Mouse (Mus musculus) lung, postnatal 25 days (tissue): ENCODE results near the gene Notch1.

ENCODE experiments used
- DNase-seq: peaks from one replicate; pipeline ENCODE4 v3.0.0; 2022; ENCODE audit warnings: low spot score

Notch1 gene

DNA sequence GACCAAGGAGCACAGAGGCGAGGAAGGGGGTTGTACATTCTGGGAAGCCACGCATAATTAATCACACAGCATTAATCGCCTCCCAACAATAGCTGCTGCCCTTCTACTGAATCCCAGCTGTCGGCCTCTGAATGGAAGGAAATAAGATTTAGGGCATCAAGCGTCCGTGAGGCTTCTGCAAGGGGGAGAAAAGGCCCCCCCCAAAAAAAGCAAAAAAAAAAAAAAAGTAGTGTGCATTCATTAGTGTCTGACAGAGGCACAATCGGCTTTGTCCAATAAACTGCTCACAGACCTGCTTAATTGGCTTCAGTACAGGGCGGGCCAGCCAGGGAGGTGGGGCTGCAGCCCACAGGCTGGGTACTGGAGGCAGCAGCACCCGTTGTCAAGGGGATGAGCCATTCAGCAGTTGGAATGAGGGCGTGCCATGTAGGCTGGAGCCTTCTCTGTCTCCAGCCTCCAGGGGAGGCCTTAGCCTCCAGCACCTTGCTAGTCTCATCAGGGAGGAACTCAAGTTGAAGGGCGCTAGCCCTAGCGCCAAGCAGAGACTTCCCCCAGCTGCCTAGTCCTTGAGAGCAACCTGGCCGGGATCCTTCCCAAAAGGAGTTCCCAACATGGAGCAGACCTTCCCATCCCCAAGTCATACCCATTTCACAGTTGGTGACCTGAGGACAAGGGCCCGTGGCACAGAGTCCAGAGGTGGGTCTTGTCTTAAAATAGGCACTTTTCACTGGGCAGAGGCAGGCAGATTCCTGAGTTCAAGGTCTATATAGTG, 15.7 kb downstream of the Notch1 start:
- peak; percentile 68 for DNase-seq

DNA sequence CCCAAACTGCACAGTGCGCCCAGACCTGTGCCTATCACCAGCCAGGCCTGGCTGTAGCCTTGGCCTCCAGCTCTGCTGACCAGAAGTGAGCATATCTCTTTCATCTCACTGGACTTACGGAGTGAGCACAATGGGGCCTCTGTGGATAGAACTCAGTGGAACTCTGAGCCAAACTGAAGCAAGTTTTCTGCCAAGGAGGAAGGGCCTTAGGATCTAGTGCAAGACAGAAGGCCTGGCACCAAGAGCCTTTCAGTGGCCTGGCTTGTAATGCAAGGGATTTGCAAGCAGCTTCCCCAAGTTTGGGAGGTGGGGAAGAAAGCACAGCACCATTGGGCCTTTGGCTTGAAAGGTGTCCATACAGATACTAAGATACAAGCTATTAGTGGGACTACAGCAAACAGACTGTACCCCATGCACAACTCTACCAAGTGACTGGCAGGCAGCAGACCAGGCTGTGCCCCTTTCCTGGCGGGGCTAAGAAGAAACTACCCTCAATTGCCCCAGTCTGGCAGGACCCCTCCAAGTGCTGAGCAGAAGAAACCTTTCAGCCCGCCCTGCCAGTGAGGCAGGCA, 16.4 kb downstream of the Notch1 start:
- no peak for DNase-seq

DNA sequence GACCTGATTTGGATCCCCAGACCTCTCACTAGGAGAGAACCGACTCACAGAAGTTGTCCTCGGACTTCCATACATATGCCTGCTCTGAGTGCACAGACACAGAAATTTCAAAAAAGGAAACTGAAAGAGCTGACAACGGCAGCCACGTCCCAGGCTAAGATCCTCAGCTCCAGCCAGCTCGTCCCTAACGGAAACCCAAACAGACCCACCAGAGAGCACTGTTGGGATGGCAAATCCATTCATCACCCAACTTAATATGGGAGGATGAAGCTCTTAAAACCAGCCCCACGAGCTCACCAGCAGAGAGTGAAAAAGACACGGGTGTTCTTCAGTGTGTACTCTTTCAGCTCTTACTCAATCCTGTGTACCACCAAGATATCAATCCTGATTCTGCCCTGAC, 17.8 kb downstream of the Notch1 start:
- DNase-seq, result no peak

- DNase-seq, result peak; percentile 77
Measured at GRCm38 (mm10) chr2:26497861-26498533, 18.5 kb downstream of the Notch1 start.

DNA sequence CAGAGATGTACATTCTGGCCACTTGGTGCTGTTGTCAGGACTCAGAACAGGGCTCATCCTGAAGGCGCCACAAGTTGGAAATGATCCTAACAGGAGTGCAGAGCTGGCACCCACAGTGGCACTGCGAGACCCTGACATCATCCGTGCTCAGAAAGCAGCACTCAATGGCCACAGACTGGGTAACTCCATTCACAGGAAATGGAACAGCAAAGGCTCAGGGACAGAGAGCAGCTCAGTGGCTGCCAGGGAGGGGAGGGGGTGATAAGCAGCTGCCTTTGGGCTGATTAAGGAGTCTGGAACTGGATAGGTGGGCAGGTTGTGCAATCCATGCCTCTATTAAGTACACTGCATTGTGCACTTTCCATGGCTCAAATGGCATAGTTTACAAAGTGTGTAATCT, 20.0 kb downstream of the Notch1 start:
- peak; percentile 65 for DNase-seq

- DNase-seq, result no peak
Measured at GRCm38 (mm10) chr2:26495701-26496100, 20.8 kb downstream of the Notch1 start.

GRCm38 (mm10) chr2:26494991-26495390, 21.5 kb downstream of the Notch1 start:
- no peak for DNase-seq

- no peak for DNase-seq
Measured at GRCm38 (mm10) chr2:26494396-26494795, 22.1 kb downstream of the Notch1 start.

DNA sequence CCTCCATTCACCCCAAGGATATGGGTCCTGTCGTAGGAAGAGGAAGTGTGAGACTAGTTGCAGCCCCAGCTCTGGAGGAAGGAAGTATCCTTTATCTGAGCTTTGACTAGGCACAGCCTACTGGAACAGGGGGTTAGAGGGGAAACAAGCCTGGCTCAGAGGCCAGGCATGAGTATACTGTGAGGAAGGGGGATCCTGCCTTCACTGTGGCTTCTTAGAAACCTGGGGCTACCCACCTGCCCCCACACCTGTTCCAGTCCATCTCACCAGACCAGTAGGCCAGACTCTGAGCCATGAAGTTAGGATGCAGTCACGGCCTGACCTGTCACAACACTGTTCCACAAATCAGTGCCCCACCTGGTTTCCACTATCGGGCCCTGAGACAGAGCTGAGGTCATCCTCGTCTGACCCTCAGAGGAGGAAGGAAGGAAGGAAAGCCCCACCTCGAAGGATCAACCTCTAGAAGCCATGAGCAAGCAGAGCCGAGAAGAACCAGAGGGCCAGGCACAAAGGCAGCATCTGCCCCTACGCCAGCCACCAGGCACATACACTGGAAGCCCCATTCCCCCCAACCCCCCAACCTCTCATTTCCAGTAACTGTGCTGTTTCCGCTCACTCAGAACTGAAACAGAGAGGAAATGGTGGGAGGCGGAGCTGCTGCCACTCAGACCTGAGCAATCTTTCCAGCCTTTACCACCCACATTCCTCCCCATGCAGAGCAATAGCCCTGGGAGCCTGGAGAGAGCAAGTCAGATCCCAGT, 23.3 kb downstream of the Notch1 start:
- no peak for DNase-seq

DNA sequence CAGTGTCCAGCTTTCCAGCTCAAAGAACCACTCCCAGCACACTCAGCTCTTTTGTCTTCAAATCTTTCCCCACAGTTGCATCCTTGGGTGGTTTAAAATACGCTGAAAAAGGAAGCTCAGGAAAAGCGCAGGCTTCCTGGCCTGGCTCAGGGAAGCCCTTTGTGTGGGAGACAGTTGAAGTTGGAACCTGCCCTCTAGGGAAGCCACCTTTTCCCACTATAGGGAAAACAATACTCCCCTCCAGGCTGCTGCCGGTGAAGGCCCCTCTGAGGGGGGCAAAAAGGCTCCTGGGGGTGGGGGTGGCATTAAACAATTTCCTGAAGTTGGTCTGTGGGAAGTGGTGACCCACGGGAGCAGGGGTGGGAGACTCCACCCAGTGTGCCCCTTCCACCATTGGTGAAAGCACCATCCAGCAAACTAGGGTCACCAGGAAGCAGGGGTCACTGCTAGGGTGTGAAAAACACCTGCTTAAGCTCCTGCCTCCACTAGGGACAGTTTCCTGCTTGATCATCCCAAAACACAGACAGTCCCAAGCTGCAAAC, 25.6 kb downstream of the Notch1 start:
- peak; percentile 63 for DNase-seq

DNA sequence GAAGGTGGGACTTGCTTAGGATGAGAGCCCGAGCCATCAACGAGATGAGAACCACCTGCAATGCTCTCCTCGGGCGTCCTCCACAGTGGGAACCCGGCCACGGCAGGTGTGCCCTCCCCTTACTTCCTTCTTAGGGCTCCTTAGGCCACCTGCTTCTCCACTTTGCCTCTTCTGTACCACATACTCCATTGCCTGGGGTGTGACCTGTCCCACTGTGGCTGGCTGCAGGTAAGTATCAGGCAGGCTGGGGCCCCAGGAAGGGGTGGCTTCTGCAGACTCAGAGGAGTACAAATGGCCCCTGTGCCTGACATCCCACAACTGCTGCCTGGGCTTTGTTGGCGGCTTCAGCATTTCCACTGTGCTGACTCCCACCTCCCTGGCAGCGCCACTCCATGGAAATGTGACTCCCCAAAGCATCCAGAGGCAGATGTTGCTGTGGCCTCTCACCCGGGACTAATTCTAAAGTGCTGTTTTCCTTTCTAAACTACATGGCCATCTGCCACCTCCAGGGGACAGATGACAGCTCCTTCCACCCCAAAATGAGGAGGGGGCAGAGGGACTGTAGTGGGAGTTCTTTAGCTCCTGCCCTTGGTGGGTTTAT, 27.8 kb downstream of the Notch1 start:
- DNase-seq, result no peak

DNA sequence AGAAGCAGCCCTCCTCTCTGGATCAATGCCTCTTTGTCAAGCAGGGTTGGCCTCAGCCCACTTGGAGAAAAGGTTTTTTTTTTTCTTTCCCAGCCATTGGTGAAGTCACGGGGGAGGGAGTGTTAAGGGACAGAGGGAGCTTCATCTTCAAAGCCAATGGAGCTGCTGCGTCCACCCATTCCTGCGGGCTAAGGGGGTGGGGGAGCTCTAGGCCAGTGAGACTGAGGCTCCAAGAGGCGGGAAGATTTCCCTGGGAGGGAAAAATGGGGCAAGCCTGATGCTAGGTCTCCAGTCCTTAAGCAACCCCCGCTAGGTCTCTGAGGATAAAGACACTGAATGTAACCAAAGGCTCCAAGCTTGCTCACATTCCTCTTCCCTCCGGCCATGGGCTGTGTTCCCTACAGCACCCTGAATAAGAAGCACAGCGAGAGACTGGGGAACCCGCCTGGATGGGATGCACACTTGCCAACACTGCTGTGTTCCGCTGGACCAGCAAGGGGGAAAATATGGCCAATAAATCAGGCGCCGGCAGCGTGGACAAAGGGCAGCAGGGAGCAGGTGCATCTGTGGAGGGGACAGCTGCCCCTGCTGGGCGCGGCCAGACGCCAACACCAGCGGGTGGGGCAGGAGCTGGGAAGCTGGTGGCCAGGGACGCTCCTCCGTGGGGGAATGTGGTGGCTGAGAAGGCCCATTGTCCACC, 29.0 kb downstream of the Notch1 start:
- DNase-seq, result no peak

DNA sequence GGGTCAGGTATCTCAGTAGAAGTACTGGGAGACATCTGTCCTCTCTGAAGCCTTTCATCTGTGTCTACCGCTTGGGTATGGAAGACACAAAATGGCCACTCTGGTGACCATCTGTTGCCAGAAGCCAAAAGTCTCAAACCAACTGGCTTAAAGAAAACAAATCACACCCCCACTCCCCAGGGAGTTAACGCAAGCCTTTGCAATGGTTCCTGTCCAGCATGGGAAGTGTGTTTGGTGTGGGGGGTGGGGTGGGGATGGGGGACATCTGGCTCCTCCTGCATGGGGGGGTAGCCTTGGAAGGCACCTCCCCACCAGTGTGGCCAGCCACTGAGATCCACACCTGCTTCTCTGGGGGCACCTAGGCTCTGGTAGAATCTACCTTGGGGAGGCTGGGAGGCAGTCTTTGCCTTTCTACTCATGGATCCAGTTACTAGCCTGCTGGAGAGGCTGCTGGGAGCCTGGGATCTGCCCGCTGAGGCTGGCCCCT, 29.6 kb downstream of the Notch1 start:
- DNase-seq, result no peak

DNA sequence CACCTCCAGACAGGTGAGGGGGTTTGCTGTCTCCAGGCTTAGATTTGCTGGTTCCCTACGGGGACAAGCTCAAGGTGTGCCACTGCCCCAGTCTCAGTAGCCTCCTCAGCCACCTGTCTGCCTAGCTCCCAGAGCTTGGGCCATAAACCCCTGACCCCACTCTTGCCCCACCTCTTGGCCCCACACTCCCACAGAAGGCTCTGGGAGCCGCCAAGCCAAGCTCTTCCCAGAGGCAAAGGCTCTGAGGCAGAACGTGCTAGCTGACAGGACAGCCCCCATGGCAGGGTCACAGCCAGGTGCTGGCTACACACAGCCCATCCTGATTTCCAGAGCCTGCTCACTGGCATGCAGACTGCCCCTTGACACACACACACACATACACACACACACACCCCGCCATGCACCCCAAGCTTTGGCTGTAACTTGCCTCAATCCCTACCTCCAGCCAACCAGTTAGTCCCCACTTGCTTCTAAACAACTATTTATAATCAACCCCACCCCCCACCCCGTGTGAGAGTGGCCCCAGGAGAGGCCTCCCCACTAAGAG, 30.1 kb downstream of the Notch1 start:
- no peak for DNase-seq

- no peak for DNase-seq
Measured at GRCm38 (mm10) chr2:26485710-26486109, 30.8 kb downstream of the Notch1 start.

DNA sequence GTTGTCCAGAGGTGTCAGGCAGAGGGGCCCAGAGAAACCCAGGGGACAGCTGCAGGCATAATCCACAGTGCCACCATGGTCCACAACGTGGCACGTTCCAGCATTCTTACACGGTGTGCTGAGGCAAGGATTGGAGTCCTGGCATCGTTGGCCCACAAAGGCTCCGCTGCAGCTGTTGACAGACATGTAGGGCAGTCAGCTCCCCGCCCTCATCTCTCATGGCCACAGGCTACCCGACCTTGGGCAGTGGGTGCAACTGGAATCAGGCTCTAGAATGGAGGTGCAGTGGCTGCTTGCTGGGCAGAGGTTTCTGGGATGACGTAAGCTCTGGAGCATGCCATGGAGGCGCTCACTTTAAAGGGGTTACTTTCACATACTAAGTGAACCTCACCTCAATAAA, 31.2 kb downstream of the Notch1 start:
- no peak for DNase-seq

DNA sequence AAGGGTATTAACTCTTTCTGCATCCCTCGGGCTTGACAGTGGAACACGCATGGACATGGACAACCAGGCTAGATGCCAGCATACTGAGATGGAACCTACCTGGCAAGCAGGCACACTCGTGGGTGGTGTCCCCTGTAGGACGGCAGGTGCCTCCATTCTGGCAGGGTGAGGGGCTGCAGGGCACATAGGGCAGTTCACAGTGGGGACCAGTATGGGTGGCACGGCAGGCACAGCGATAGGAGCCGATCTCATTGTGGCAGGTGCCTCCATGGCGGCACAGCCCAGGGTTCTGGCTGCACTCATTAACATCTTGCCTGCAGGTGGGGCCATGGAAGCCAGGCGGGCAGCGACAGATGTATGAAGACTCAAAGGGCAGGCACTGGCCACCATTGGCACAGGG, 32.3 kb downstream of the Notch1 start:
- no peak for DNase-seq

DNA sequence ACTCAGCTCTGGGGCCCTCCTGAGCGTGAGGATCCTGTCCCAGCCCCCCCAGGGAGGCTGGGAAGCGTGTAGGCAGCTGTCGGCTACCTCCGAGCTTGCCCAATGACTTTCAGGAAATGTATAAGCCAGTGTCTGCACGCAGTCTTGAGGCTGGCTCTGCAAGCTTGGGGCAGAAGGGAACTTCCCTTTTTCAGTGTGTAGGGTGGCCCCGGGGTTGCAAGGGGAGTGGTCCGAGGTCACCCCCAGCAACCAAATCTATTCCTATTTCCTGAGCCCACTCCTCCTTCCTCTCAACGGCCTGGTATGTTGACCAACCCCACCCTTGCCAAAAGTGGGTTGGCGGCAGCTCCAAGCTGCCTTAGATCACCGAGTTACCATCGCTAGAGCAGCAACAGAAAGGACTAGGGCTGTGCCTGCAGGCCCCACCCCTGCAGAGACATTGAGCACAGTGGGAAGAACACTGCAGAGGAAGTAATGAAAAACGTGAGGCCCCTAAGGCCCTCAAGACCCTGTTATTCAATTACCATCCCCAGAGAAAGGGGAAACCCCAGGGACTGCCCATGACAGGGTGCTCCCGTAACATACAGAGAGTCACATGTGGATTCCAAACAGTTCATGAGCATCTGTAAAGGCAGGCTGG, 33.1 kb downstream of the Notch1 start:
- no peak for DNase-seq

GRCm38 (mm10) chr2:26482824-26483223, 33.6 kb downstream of the Notch1 start:
- DNase-seq, result no peak
